Mouse (Mus musculus): ENCODE results near the gene Hmcn1. TPM values are rescaled to one million over a fixed set of nuclear protein-coding genes. Genes with fewer than 3 reads are reported as not detected.

The Hmcn1 gene
- polyA plus RNA-seq, 1 experiment from 2014 or later, result 20.4 TPM

- no peak for ATAC-seq (ENCODE audit: insufficient number of reproducible peaks, low FRiP score, low TSS enrichment, low read depth)
- Histone ChIP-seq H3K9me3 (no peaks in the 10 kb centered on the region), H3K4me1 (no peaks in the 10 kb centered on the region)
These were observed 187.8 kb downstream of the Hmcn1 start for GRCm38 (mm10) chr1:150805466-150805865.

GRCm38 (mm10) chr1:150804235-150805099, 188.8 kb downstream of the Hmcn1 start:
- H3K9me3 ChIP-seq, result no peaks in the 10 kb centered on the region
- no peaks in the 10 kb centered on the region for H3K4me1 ChIP-seq
- H3K36me3 ChIP-seq, result peaks cover 4% of the 10 kb centered on the region
- H3K4me2 ChIP-seq, result no peak overlapping the region
- no peaks in the 10 kb centered on the region for H3K27me3 ChIP-seq
- no peak overlapping the region for H3K4me3 ChIP-seq
- no peak overlapping the region for H3K9ac ChIP-seq
- no peak for ATAC-seq (ENCODE audit: insufficient number of reproducible peaks, low FRiP score, low TSS enrichment, low read depth)
- WGBS, result 58% methylated on average over 9 of the region's 9 CpGs
- no peak overlapping the region for H3K27ac ChIP-seq

More at GRCm38 (mm10) chr1:150805466-150805865, 187.8 kb downstream of the Hmcn1 start:
- no peak overlapping the region for H3K4me2 ChIP-seq
- no peak overlapping the region for H3K9ac ChIP-seq
- no peak overlapping the region for H3K27ac ChIP-seq
- peaks cover 4% of the 10 kb centered on the region for H3K36me3 ChIP-seq
- no peaks in the 10 kb centered on the region for H3K27me3 ChIP-seq
- no peak overlapping the region for H3K4me3 ChIP-seq
- 94% methylated on average over 2 of the region's 2 CpGs for WGBS

- Histone ChIP-seq H3K4me3 (no peak overlapping the region), H3K9me3 (no peaks in the 10 kb centered on the region), H3K36me3 (peaks cover 12% of the 10 kb centered on the region), H3K27me3 (no peaks in the 10 kb centered on the region), H3K9ac (no peak overlapping the region), H3K4me2 (no peak overlapping the region), H3K27ac (no peak overlapping the region), H3K4me1 (no peaks in the 10 kb centered on the region)
- ATAC-seq (ENCODE audit: insufficient number of reproducible peaks, low FRiP score, low TSS enrichment, low read depth), result no peak
- 88% methylated on average over 12 of the region's 12 CpGs for WGBS
These were observed 190.6 kb downstream of the Hmcn1 start for GRCm38 (mm10) chr1:150802642-150803041.

- Histone ChIP-seq H3K27me3 (no peaks in the 10 kb centered on the region), H3K9me3 (no peaks in the 10 kb centered on the region), H3K4me3 (no peak overlapping the region), H3K4me2 (no peak overlapping the region), H3K9ac (no peak overlapping the region), H3K36me3 (peaks cover 15% of the 10 kb centered on the region), H3K4me1 (no peaks in the 10 kb centered on the region), H3K27ac (no peak overlapping the region)
- no peak for ATAC-seq (ENCODE audit: insufficient number of reproducible peaks, low FRiP score, low TSS enrichment, low read depth)
- 78% methylated on average over 8 of the region's 8 CpGs for WGBS
These were observed 192.5 kb downstream of the Hmcn1 start for GRCm38 (mm10) chr1:150800611-150801263.

- no peaks in the 10 kb centered on the region for H3K27me3 ChIP-seq
- H3K4me2 ChIP-seq, result no peak overlapping the region
- H3K4me1 ChIP-seq, result no peaks in the 10 kb centered on the region
- no peak overlapping the region for H3K4me3 ChIP-seq
- no peak overlapping the region for H3K9ac ChIP-seq
- H3K36me3 ChIP-seq, result peaks cover 11% of the 10 kb centered on the region
- H3K27ac ChIP-seq, result no peak overlapping the region
- H3K9me3 ChIP-seq, result no peaks in the 10 kb centered on the region
- ATAC-seq (ENCODE audit: insufficient number of reproducible peaks, low FRiP score, low TSS enrichment, low read depth), result no peak
- 92% methylated on average over 5 of the region's 5 CpGs for WGBS
These were observed 194.6 kb downstream of the Hmcn1 start for GRCm38 (mm10) chr1:150798651-150799050.

GRCm38 (mm10) chr1:150786746-150787145, 206.5 kb downstream of the Hmcn1 start:
- Histone ChIP-seq H3K27me3 (no peaks in the 10 kb centered on the region), H3K4me3 (no peak overlapping the region), H3K9ac (no peak overlapping the region), H3K4me2 (no peak overlapping the region), H3K9me3 (no peaks in the 10 kb centered on the region), H3K4me1 (no peaks in the 10 kb centered on the region), H3K36me3 (no peaks in the 10 kb centered on the region), H3K27ac (no peak overlapping the region)
- WGBS, result 88% methylated on average over 6 of the region's 6 CpGs
- ATAC-seq (ENCODE audit: insufficient number of reproducible peaks, low FRiP score, low TSS enrichment, low read depth), result no peak

GRCm38 (mm10) chr1:150783070-150783842, 210.0 kb downstream of the Hmcn1 start:
- ATAC-seq (ENCODE audit: insufficient number of reproducible peaks, low FRiP score, low TSS enrichment, low read depth), result no peak
- WGBS, result 79% methylated on average over 15 of the region's 15 CpGs
- Histone ChIP-seq H3K9ac (no peak overlapping the region), H3K4me3 (no peak overlapping the region), H3K9me3 (no peaks in the 10 kb centered on the region), H3K27me3 (no peaks in the 10 kb centered on the region), H3K4me1 (no peaks in the 10 kb centered on the region), H3K27ac (no peak overlapping the region), H3K4me2 (no peak overlapping the region), H3K36me3 (no peaks in the 10 kb centered on the region)

GRCm38 (mm10) chr1:150779902-150780301, 213.3 kb downstream of the Hmcn1 start:
- no peaks in the 10 kb centered on the region for H3K36me3 ChIP-seq
- H3K4me1 ChIP-seq, result 0 out of 2 replicates have a peak, but pooled peaks cover 3% of the 10 kb centered on the region
- H3K27me3 ChIP-seq, result no peaks in the 10 kb centered on the region
- WGBS, result 48% methylated on average over 2 of the region's 2 CpGs
- no peak overlapping the region for H3K27ac ChIP-seq
- no peak overlapping the region for H3K4me2 ChIP-seq
- H3K9me3 ChIP-seq, result no peaks in the 10 kb centered on the region
- H3K9ac ChIP-seq, result no peak overlapping the region
- no peak for ATAC-seq (ENCODE audit: insufficient number of reproducible peaks, low FRiP score, low TSS enrichment, low read depth)
- no peak overlapping the region for H3K4me3 ChIP-seq

- no peak overlapping the region for H3K4me2 ChIP-seq
- H3K36me3 ChIP-seq, result no peaks in the 10 kb centered on the region
- H3K9me3 ChIP-seq, result no peaks in the 10 kb centered on the region
- no peak overlapping the region for H3K9ac ChIP-seq
- H3K27ac ChIP-seq, result no peak overlapping the region
- ATAC-seq (ENCODE audit: insufficient number of reproducible peaks, low FRiP score, low TSS enrichment, low read depth), result no peak
- no peaks in the 10 kb centered on the region for H3K27me3 ChIP-seq
- no peak overlapping the region for H3K4me3 ChIP-seq
- H3K4me1 ChIP-seq, result 0 out of 2 replicates have a peak, but pooled peaks cover 3% of the 10 kb centered on the region
These were observed 216.5 kb downstream of the Hmcn1 start for GRCm38 (mm10) chr1:150776741-150777140.

- no peak for ATAC-seq (ENCODE audit: insufficient number of reproducible peaks, low FRiP score, low TSS enrichment, low read depth)
- Histone ChIP-seq H3K27me3 (no peaks in the 10 kb centered on the region), H3K27ac (no peak overlapping the region), H3K9me3 (no peaks in the 10 kb centered on the region), H3K9ac (no peak overlapping the region), H3K36me3 (no peaks in the 10 kb centered on the region), H3K4me3 (no peak overlapping the region), H3K4me1 (peaks cover 11% of the 10 kb centered on the region; the same call in 1 of the 2 replicates), H3K4me2 (no peak overlapping the region)
- 52% methylated on average over 2 of the region's 2 CpGs for WGBS
These were observed 217.5 kb downstream of the Hmcn1 start for GRCm38 (mm10) chr1:150775742-150776141.

GRCm38 (mm10) chr1:150772958-150773357, 220.3 kb downstream of the Hmcn1 start:
- H3K9ac ChIP-seq, result no peak overlapping the region
- WGBS, result 80% methylated on average over 3 of the region's 3 CpGs
- peaks cover 13% of the 10 kb centered on the region; the same call in 1 of the 2 replicates for H3K4me1 ChIP-seq
- no peak overlapping the region for H3K4me2 ChIP-seq
- H3K9me3 ChIP-seq, result no peaks in the 10 kb centered on the region
- H3K4me3 ChIP-seq, result no peak overlapping the region
- H3K27me3 ChIP-seq, result no peaks in the 10 kb centered on the region
- no peak for ATAC-seq (ENCODE audit: insufficient number of reproducible peaks, low FRiP score, low TSS enrichment, low read depth)
- H3K27ac ChIP-seq, result no peak overlapping the region
- no peaks in the 10 kb centered on the region for H3K36me3 ChIP-seq
